Mouse (Mus musculus): ENCODE measurements around the gene Lrwd1. TPM values are rescaled to one million over a fixed set of nuclear protein-coding genes. Genes with fewer than 3 reads are reported as not detected.

Gene Lrwd1
- polyA plus RNA-seq, 1 experiment from 2014 or later, result 29.7 TPM

DNA sequence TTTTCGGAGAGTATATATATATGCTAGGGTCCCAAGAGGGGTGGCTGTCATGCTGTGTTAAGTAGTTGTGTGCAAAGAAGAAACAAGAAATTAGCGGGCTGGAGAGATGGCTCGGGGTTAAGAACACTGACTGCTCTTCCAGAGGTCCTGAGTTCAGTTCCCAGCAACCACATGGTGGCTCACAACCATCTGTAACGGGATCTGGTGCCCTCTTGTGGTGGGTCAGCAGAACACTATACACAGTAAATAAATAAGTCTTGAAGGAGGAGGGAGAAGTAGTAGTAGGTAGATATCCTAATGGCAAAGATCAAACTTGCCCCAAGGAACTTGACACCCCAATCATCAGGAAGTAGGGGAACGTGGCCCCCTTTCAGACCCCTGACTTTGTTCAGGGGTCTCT, 6.9 kb upstream of the Lrwd1 start:
- DNase-seq (ENCODE audit: low spot score) (no peak), ATAC-seq (ENCODE audit: low read depth) (no peak)
- Histone ChIP-seq H3K9me3 (ENCODE audit: control insufficient read depth, low read length) (0 out of 2 replicates have a peak, but pooled peaks cover 3% of the 10 kb centered on the region), H3K4me3 (ENCODE audit: low read depth, low read length) (no peak overlapping the region), H3K36me3 (ENCODE audit: control insufficient read depth, insufficient read depth, low read length) (peaks cover 34% of the 10 kb centered on the region), H3K4me1 (ENCODE audit: control insufficient read depth, insufficient read depth, low read length) (no peaks in the 10 kb centered on the region; the same call in 1 of the 2 replicates), H3K27me3 (replicated peaks; ENCODE audit: control insufficient read depth, insufficient read depth, low read length) (no peaks in the 10 kb centered on the region), H3K9ac (ENCODE audit: low read depth, low read length) (no peak overlapping the region), H3K27ac (replicated peaks; ENCODE audit: low read depth, low read length) (no peak overlapping the region), H3K4me2 (ENCODE audit: low read depth, low read length) (no peak overlapping the region)
- 87% methylated on average over 5 of the region's 5 CpGs for WGBS

GRCm38 (mm10) chr5:136140057-136140482, 4.2 kb upstream of the Lrwd1 start:
- no peaks in the 10 kb centered on the region for H3K27me3 ChIP-seq (replicated peaks; ENCODE audit: control insufficient read depth, insufficient read depth, low read length)
- no peak overlapping the region for H3K4me3 ChIP-seq (ENCODE audit: low read depth, low read length)
- no peak overlapping the region for H3K9ac ChIP-seq (ENCODE audit: low read depth, low read length)
- ATAC-seq (ENCODE audit: low read depth) (no peak), DNase-seq (ENCODE audit: low spot score) (no peak)
- peaks cover 34% of the 10 kb centered on the region for H3K36me3 ChIP-seq (ENCODE audit: control insufficient read depth, insufficient read depth, low read length)
- no peak overlapping the region for H3K4me2 ChIP-seq (ENCODE audit: low read depth, low read length)
- H3K27ac ChIP-seq (replicated peaks; ENCODE audit: low read depth, low read length), result no peak overlapping the region
- 0 out of 2 replicates have a peak, but pooled peaks cover 3% of the 10 kb centered on the region for H3K9me3 ChIP-seq (ENCODE audit: control insufficient read depth, low read length)
- WGBS, result 90% methylated on average over 10 of the region's 10 CpGs
- H3K4me1 ChIP-seq (ENCODE audit: control insufficient read depth, insufficient read depth, low read length), result peaks cover 7% of the 10 kb centered on the region

GRCm38 (mm10) chr5:136139393-136139792, 3.5 kb upstream of the Lrwd1 start:
- H3K4me2 ChIP-seq (ENCODE audit: low read depth, low read length), result no peak overlapping the region
- no peak overlapping the region for H3K9ac ChIP-seq (ENCODE audit: low read depth, low read length)
- no peaks in the 10 kb centered on the region for H3K27me3 ChIP-seq (replicated peaks; ENCODE audit: control insufficient read depth, insufficient read depth, low read length)
- H3K27ac ChIP-seq (replicated peaks; ENCODE audit: low read depth, low read length), result no peak overlapping the region
- no peak overlapping the region for H3K4me3 ChIP-seq (ENCODE audit: low read depth, low read length)
- H3K4me1 ChIP-seq (ENCODE audit: control insufficient read depth, insufficient read depth, low read length), result peaks cover 11% of the 10 kb centered on the region
- ATAC-seq (ENCODE audit: low read depth), result no peak
- H3K9me3 ChIP-seq (ENCODE audit: control insufficient read depth, low read length), result 0 out of 2 replicates have a peak, but pooled peaks cover 3% of the 10 kb centered on the region
- H3K36me3 ChIP-seq (ENCODE audit: control insufficient read depth, insufficient read depth, low read length), result peaks cover 34% of the 10 kb centered on the region
- DNase-seq (ENCODE audit: low spot score), result no peak
- 95% methylated on average over 13 of the region's 13 CpGs for WGBS

DNA sequence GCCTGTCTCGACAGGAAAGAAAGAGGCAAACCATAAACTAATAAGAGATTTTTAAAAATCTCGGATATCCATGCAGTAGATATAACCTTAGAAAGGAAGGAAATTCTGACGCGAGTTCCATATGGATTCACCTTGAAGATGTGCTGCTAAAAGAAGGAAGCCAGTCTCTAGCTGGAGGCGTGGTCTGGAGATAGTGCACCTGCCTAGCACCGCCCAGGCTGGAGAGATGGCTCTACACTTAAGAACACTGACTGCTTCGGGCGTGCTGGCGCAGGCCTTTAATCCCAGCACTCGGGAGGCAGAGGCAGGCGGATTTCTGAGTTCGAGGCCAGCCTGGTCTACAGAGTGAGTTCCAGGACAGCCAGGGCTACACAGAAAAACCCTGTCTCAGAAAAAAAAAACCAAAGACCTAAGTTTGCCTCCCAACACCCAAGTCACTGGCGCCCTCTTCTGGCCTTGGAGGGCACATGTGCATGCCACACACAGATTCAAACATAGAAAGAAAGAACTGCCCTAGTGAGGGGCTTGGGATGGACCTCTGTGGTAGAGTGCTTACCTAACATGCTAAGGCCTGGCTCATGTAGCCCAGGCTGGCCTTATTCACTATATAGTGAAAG, 1.9 kb upstream of the Lrwd1 start:
- DNase-seq (ENCODE audit: low spot score) (peak; percentile 19), ATAC-seq (ENCODE audit: low read depth) (no peak)
- Histone ChIP-seq H3K9me3 (ENCODE audit: control insufficient read depth, low read length) (no peaks in the 10 kb centered on the region), H3K27me3 (replicated peaks; ENCODE audit: control insufficient read depth, insufficient read depth, low read length) (no peaks in the 10 kb centered on the region), H3K4me2 (ENCODE audit: low read depth, low read length) (no peak overlapping the region), H3K36me3 (ENCODE audit: control insufficient read depth, insufficient read depth, low read length) (peaks cover 47% of the 10 kb centered on the region), H3K4me3 (ENCODE audit: low read depth, low read length) (no peak overlapping the region), H3K9ac (ENCODE audit: low read depth, low read length) (no peak overlapping the region), H3K27ac (replicated peaks; ENCODE audit: low read depth, low read length) (no peak overlapping the region), H3K4me1 (ENCODE audit: control insufficient read depth, insufficient read depth, low read length) (peaks cover 11% of the 10 kb centered on the region)
- 82% methylated on average over 12 of the region's 13 CpGs for WGBS

DNA sequence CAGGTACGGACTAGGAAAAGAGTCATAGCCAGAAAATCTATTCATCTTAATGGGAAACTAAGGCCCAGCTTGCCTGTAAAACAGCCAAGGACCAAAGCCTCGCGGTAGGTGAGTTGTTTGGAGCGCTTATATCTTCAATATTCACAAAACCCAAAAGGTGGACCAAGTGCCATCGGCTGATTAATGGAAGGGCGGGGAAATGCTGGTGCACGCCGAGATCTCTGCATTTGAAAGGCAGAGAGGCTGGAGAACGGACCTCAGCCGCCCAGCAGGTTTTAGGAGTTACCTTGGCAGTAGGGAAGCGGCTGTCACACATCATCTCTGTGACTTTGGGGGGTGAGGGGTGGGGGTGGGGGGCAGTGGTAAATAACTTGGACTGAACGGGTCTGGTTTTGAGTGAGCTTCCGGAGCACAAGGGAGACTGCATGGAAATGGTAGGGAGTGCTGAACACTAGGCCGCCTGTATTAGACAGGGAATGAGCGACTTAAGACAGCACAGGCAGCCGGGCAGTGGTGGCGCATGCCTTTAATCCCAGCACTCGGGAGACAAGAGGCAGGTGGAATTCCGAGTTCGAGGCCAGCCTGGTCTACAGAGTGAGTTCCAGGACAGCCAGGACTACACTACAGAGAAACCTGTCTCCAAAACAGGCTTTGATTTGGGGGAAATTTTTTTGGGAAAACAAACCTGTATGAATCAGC, 567 bp upstream of the Lrwd1 start:
- Histone ChIP-seq H3K9me3 (ENCODE audit: control insufficient read depth, low read length) (no peaks in the 10 kb centered on the region), H3K36me3 (ENCODE audit: control insufficient read depth, insufficient read depth, low read length) (peaks cover 54% of the 10 kb centered on the region), H3K4me3 (ENCODE audit: low read depth, low read length) (peak overlapping the region; percentile 85), H3K4me2 (ENCODE audit: low read depth, low read length) (peak overlapping the region; percentile 75), H3K4me1 (ENCODE audit: control insufficient read depth, insufficient read depth, low read length) (peaks cover 11% of the 10 kb centered on the region), H3K9ac (ENCODE audit: low read depth, low read length) (peak overlapping the region; percentile 79), H3K27ac (replicated peaks; ENCODE audit: low read depth, low read length) (peak overlapping the region; percentile 40; the same call in 1 of the 2 replicates), H3K27me3 (replicated peaks; ENCODE audit: control insufficient read depth, insufficient read depth, low read length) (no peaks in the 10 kb centered on the region)
- no peak for DNase-seq (ENCODE audit: low spot score)
- ATAC-seq (ENCODE audit: low read depth), result peak; percentile 7
- 5% methylated on average over 20 of the region's 20 CpGs for WGBS

DNA sequence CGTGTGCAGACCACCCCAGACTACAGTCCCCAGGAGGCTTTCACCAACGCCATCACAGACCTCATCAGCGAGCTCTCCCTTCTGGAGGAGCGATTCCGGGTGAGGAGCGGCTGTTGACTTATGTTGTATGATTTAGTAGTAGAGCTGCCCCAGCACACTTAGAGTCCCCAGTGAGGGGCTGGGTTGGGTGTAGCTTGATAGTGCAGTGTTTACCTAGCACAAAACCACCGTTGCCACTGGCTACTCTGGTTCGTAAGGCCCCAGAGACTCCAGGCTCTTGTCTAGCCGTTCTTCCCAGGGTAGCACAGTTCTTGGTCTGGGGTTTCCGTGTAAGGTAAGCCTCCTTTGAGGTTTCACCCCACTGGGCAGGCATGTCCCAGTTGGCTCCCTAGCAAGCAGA, 13.7 kb downstream of the Lrwd1 start:
- WGBS, result 84% methylated on average over 10 of the region's 10 CpGs
- ATAC-seq (ENCODE audit: low read depth), result no peak

DNA sequence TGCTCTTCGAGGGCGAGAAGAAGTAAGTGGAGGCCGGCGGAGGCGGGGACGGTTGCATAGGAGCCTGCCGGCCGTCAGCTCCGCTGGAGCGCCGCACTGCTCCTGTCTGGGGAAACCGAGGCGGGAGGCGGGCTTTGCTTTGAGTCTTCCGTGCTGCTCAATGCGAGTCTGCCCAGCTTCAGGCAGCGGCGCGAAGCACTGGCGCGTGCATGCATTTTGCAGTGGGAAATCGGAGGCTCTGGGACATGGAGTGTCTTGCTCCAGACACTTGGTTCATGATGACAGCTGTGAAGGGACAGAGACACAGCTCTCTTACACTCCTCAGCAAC, 19.1 kb downstream of the Lrwd1 start:
- ATAC-seq (ENCODE audit: low read depth) (peak; percentile 67), DNase-seq (ENCODE audit: low spot score) (no peak)
- Histone ChIP-seq H3K27ac (replicated peaks; ENCODE audit: low read depth, low read length) (peak overlapping the region; percentile 61), H3K36me3 (ENCODE audit: control insufficient read depth, insufficient read depth, low read length) (peaks cover 22% of the 10 kb centered on the region), H3K9me3 (ENCODE audit: control insufficient read depth, low read length) (no peaks in the 10 kb centered on the region), H3K4me3 (ENCODE audit: low read depth, low read length) (peak overlapping the region; percentile 90), H3K4me1 (ENCODE audit: control insufficient read depth, insufficient read depth, low read length) (peaks cover 14% of the 10 kb centered on the region), H3K9ac (ENCODE audit: low read depth, low read length) (peak overlapping the region; percentile 89), H3K27me3 (replicated peaks; ENCODE audit: control insufficient read depth, insufficient read depth, low read length) (no peaks in the 10 kb centered on the region), H3K4me2 (ENCODE audit: low read depth, low read length) (peak overlapping the region; percentile 88)
- 0% methylated on average over 21 of the region's 22 CpGs for WGBS

More for the DNA sequence above, 13.7 kb downstream of the Lrwd1 start:
- Histone ChIP-seq H3K4me2 (ENCODE audit: low read depth, low read length) (no peak overlapping the region), H3K4me3 (ENCODE audit: low read depth, low read length) (no peak overlapping the region), H3K27me3 (replicated peaks; ENCODE audit: control insufficient read depth, insufficient read depth, low read length) (no peaks in the 10 kb centered on the region), H3K9me3 (ENCODE audit: control insufficient read depth, low read length) (no peaks in the 10 kb centered on the region), H3K27ac (replicated peaks; ENCODE audit: low read depth, low read length) (no peak overlapping the region), H3K4me1 (ENCODE audit: control insufficient read depth, insufficient read depth, low read length) (peaks cover 7% of the 10 kb centered on the region), H3K36me3 (ENCODE audit: control insufficient read depth, insufficient read depth, low read length) (peaks cover 70% of the 10 kb centered on the region), H3K9ac (ENCODE audit: low read depth, low read length) (no peak overlapping the region)
- no peak for DNase-seq (ENCODE audit: low spot score)

DNA sequence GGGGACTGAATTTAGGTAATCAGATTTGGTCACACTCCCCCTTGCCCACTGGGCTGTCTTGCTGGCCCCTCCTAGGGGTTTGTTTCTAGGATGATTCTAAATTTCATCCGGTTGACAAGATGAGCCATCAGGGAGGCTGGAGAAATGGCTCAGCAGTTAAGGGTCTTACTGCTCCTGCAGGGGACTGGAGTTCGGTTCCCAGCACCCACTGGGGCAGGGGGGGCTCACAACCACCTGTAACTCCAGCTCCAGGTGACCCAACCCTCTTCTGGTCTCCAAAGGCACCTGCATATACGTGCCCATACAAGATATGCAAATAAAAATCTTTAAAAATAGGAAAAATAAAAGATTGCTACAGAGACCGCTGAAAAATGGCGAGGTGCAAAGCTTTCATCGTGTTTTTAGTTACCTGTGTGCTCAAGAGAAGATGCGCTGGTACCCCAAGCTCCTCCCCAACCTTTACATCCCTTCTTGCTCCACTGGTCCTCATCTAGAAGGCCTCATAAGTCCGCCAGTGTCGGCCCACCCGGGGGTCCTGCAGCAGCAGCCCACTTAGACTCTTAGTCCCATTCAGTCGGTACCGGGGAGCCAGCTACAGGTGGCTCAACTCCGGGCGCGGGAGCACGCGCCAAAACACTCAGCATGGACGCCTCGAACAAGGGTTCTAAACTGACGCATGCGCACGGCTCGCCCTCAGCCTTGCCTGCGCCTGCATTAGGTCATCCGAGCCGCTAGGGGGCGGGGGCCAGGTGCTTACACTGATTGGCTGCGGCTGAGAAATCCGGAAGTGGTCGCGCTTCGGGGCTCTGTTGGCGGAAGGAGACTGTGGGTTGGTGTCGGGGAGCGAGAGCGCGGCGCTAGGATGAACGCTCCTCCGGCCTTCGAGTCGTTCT, 19.7 kb downstream of the Lrwd1 start, which contains the start of gene Polr2j:
Gene Polr2j (plus strand): TSS at position 741 of the 893 bp plus-strand sequence.
- Histone ChIP-seq H3K4me1 (ENCODE audit: control insufficient read depth, insufficient read depth, low read length) (peaks cover 14% of the 10 kb centered on the region), H3K27ac (replicated peaks; ENCODE audit: low read depth, low read length) (peak within 1 kb of the TSS; percentile 61), H3K27me3 (replicated peaks; ENCODE audit: control insufficient read depth, insufficient read depth, low read length) (no peaks in the 10 kb centered on the region), H3K9ac (ENCODE audit: low read depth, low read length) (peak within 1 kb of the TSS; percentile 89), H3K36me3 (ENCODE audit: control insufficient read depth, insufficient read depth, low read length) (peaks cover 18% of the 10 kb centered on the region), H3K9me3 (ENCODE audit: control insufficient read depth, low read length) (no peaks in the 10 kb centered on the region), H3K4me3 (ENCODE audit: low read depth, low read length) (peak within 1 kb of the TSS; percentile 90), H3K4me2 (ENCODE audit: low read depth, low read length) (peak within 1 kb of the TSS; percentile 88)
- WGBS, result 3% methylated on average over 38 of the region's 42 CpGs
- peak; percentile 98 for DNase-seq (ENCODE audit: low spot score)
- peak; percentile 97 for ATAC-seq (ENCODE audit: low read depth)
